Mouse (Mus musculus): ENCODE results near the gene Rhot1. TPM values are rescaled to one million over a fixed set of nuclear protein-coding genes. Genes with fewer than 3 reads are reported as not detected.
"Not testable (repeated sequence)": the region's sequence is repeated elsewhere in the genome, so short reads cannot be mapped to it uniquely, and the experiment has no call there.

Rhot1 gene
- total RNA-seq, 2 experiments from 2014 or later, result 70.0 to 70.1 TPM

DNA sequence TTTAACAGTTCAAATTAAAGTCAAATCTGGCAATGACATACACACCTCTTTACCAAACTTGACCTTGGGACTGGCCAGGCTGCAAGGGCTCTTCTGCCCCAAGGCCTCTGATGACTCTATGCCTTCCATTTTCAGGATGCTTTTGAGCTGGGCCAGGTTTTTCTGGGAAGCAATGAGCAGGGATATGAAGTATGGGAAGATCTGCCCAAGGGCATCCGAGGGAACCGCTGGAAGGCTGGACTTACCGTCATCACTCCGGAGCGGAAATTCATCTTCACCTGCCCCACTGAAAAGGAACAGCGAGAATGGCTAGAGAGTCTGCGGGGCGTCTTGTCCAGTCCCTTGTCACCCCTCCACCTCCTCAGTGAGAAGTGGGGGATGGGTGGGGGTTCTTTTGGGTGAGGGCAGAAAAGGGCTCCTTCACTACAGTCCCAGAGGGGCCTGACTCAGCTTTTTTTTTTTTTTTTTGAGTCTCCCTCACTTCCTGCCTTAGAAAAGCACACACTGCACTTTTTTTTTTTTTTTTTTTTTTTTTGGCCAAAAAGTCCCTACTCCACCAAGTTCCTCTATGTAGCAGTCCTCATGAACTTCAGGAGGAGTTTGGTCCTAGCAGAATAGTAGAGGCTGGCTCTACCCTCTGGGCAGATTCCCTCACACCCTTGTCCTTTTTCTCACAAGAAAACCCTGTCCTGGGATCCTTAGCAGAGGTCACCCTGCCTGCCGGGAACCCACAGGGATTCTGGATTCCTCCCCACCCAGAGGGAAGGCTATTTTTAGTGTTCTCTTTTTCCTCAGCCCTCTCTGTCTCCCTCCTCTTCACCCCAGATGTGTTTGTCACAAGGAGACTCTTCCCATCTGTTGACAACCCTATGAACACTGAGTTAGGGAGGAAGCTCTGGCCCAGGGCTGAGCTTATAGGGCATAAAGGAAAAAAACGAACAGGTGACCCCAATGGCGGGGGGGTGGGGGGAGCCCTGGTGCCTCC, 31.6 kb upstream of the Rhot1 start:
- Histone ChIP-seq H3K4me3 (no peak overlapping the region), H3K27ac (peak overlapping the region; percentile 63; the same call in 1 of the 2 replicates)
- intact Hi-C loops (cut with DNase I), result loop anchor here (2.0 kb wide), 1 partner anchor 22 kb away; the partner anchor contains the start of gene Adap2
- no peak for DNase-seq (ENCODE audit: extremely low spot score in 1 of 2, low spot score in 2 of 2)
- TF ChIP-seq CTCF (IDR thresholded peaks at IDR 0.05), result no peak

DNA sequence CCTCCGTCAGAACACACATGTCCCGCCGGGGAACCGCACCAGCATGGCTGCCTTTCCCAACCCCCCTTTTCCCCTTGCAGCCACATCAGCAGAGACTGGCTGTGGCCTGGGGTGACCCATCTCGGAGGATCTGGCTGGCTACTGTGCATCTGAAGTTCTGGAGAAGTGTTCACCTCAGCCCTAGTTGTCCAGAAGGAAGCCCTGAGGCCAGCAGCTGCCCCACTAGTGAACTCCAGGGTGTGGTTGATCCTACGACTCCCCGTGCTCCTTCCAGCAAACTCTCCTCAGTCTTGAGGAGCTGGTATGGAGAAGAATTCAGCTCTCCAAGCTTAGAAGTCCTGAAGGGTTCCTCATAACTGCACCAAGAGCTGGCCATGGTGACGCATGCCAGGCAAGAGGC, 30.5 kb upstream of the Rhot1 start:
- TF ChIP-seq CTCF (IDR thresholded peaks at IDR 0.05), result no peak

DNA sequence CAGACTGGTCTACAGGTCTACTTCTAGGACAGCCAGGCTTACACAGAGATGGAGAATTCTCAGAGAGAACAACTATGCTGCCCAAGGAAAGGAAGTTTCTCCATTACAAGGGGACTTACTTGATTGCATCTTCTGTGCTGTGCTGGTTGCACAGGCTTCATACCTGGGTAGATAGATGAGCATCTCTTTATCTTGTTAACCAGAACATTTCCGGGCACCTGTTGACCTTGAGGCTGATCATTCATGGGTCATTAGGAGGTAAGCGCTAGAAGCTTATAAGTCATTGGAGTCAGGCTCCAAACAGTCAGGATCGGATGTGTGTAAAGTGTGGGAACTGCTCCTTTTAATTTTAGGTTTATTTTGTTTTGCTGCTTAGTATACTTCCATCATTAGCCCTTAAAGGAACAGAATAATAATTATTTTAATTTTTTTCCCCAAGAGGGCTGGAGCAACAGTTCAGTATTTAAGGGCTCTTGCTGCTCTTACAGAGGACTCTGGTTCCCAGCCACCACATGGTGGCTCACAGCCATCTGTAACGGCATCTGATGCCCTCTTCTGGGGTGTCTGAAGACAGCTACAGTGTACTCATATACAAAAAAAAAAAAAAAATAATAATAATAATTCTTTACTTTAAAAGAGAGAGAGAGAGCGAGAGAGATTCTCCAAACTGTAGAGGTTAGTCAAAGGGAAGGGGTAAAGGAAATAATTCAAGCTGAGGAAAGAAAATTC, 27.6 kb upstream of the Rhot1 start:
- H3K4me3 ChIP-seq, result no peak overlapping the region
- H3K27ac ChIP-seq, result no peak overlapping the region
- no peak; the same call in 1 of the 2 replicates for TF ChIP-seq CTCF (IDR thresholded peaks at IDR 0.05)
- intact Hi-C loops (cut with DNase I), result no loop called here
- no peak for DNase-seq (ENCODE audit: extremely low spot score in 1 of 2, low spot score in 2 of 2)

More for the DNA sequence above, 30.5 kb upstream of the Rhot1 start:
- H3K27ac ChIP-seq, result peak overlapping the region; percentile 63; the same call in 1 of the 2 replicates
- no peak for DNase-seq (ENCODE audit: extremely low spot score in 1 of 2, low spot score in 2 of 2)
- intact Hi-C loops (cut with DNase I), result no loop called here
- H3K4me3 ChIP-seq, result no peak overlapping the region

DNA sequence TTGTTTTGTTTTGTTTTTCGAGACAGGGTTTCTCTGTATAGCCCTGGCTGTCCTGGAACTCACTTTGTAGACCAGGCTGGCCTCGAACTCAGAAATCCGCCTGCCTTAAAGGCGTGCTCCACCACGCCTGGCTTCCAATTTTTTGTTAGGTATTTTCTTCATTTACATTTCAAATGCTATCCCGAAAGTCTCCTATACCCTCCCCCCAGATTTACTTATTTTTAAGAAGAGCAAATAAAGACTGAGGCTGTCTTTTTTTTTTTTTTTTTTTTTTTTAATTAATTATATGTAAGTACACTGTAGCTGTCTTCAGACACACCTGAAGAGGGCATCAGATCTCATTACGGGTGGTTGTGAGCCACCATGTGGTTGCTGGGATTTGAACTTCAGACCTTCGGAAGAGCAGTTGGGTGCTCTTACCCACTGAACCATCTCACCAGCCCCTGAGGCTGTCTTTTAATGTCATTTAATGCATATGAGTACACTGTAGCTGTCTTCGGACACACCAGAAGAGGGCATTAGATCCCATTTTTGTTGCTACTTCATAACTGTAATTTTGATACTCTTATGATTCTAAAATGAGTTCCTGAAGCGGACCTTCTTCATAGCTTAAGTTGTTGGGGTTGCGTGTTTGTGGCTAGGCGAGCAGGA, 25.6 kb upstream of the Rhot1 start:
- intact Hi-C loops (cut with DNase I), result loop anchor here (2.0 kb wide), 1 partner anchor 26 kb away; the partner anchor contains the start of gene Rhot1
- peak overlapping the region; percentile 94 for H3K27ac ChIP-seq
- peak overlapping the region; percentile 93 for H3K4me3 ChIP-seq
- DNase-seq (ENCODE audit: extremely low spot score in 1 of 2, low spot score in 2 of 2), result not testable (repeated sequence)
- TF ChIP-seq CTCF (IDR thresholded peaks at IDR 0.05), result peak; percentile 28

DNA sequence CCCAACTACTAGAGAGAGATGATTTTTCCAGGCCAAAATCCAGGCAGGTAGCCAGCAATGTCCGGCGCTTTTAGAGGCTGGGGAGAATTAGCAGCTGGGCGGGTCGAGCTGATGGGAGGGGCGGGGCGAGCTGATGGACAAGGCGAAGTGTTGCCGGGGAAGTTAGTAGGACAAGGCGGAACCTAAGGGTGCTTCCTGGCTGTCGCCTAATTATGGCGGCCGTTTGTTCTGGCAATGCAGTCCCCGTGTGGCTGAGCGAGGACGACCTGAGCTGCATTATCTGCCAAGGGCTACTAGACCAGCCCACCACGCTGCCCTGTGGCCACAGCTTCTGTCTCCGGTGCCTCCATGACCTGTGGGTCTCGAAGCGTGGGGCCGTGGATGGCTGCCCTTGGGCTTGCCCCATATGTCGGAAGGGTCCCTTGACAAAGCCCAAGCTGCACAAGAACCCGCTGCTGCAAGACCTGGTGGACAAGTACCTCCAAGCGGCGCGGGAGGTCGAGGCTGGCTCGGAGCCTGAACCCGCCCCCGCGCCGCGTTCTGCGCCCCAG, 25.0 kb upstream of the Rhot1 start, which contains the start of gene Rnf135:
TSS of gene Rnf135 (plus strand) at position 147 of the 551 bp plus-strand sequence.
- Histone ChIP-seq H3K4me3 (peak within 1 kb of the TSS; percentile 93), H3K27ac (peak within 1 kb of the TSS; percentile 94)
- DNase-seq (ENCODE audit: extremely low spot score in 1 of 2, low spot score in 2 of 2), result peak; percentile 69 to 79
- intact Hi-C loops (cut with DNase I), result loop anchor here (2.0 kb wide), 1 partner anchor 25 kb away; the partner anchor contains the start of gene Rhot1
- no peak for TF ChIP-seq CTCF (IDR thresholded peaks at IDR 0.05)

DNA sequence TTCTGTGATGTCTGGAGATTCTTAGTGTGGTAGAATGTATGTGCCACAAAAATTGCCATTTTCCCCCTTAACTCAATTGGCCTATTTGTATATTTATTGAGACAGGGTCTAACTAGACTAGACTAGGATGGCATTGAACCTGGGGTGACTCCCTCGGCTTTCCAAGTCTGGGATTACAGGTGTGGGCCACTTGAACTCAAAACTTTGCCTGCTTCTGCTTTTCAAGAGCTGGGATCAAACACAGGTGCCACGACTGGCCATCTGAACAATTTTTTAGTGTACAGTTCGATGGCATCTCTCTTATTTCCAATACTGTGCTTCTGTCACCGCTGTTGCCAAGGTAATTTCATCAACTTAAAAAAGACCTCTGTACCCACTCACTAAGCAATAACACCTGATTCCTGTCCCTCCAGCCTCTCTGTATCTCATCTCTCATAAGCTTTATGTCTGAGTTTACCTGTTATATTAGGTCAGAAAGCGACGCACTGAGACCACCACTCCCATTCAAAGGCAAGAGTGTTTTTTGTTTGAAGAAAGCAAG, 24.2 kb upstream of the Rhot1 start:
- Histone ChIP-seq H3K27ac (peak overlapping the region; percentile 94; the same call in 1 of the 2 replicates), H3K4me3 (peak overlapping the region; percentile 93)
- no peak for TF ChIP-seq CTCF (IDR thresholded peaks at IDR 0.05)
- no peak for DNase-seq (ENCODE audit: extremely low spot score in 1 of 2, low spot score in 2 of 2)
- intact Hi-C loops (cut with DNase I), result no loop called here

DNA sequence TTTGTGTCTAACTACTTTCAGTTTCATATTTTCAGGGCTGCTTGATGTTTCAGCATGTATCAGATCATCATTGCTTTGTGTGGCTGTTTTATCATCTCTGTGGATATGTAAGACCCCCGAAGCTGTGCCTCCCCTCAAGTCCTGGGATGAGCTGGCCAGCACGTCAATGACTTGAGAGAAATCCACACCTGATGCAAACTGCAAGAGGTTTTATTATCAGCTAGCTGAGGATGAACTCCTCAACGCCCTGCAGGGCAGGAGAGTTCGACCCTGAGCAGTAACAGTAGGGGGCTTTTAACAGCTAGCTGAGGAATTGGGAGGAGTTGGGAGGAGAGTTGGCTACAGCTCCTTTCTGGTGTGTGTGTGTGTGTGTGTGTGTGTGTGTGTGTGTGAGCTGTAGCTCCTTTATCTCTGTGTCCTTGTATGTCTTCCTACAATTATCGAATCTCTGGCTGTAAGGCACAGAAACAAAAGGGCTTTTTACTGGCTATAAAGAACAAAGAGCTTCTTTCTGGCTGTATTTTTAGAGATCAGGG, 23.3 kb upstream of the Rhot1 start:
- H3K4me3 ChIP-seq; DNase-seq (ENCODE audit: extremely low spot score in 1 of 2, low spot score in 2 of 2); intact Hi-C loops (cut with DNase I); H3K27ac ChIP-seq: not testable (repeated sequence)

DNA sequence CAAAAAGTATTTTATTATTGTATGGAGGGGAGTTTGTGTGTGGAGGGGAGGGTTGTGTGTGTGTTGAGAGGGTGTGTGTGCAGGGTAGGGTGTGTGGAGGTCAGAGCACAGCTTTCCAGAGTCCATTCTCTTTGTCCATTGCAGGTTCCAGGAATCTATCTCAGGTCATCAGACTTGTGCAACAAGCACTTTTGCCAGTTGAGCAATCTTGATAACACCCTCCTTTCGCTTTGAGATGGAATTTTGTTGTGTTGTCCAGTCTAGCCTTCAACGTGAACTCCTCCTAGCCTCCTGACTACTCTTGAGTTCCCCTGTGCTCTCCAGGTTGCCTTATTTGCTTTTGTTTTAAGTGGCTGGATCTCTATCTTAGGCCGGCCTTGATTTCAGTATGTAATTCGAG, 18.5 kb upstream of the Rhot1 start:
- no peak for TF ChIP-seq CTCF (IDR thresholded peaks at IDR 0.05)
- Histone ChIP-seq H3K27ac (no peak overlapping the region), H3K4me3 (no peak overlapping the region)
- intact Hi-C loops (cut with DNase I), result no loop called here
- DNase-seq (ENCODE audit: extremely low spot score in 1 of 2, low spot score in 2 of 2), result no peak

DNA sequence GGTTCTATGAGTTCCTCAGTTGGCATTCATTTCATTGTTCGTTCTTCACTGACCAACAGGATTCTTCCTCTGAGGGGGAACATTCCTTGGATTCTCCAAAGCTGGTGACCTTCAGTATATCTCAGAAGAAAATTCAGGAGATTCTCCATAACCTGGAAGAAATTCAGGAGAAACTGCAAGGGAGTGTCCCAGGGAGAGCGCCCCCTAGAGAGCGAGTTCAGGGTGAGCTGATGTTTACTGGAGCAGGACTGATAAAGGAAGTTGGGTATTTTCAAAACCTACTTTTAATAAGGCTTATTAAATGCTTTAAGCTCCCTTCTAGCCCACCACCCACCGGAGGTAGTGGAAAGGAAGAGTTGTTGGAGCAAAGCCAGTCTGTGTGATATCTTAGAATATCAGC, 15.0 kb upstream of the Rhot1 start:
- Histone ChIP-seq H3K4me3 (no peak overlapping the region), H3K27ac (no peak overlapping the region)
- no peak for DNase-seq (ENCODE audit: extremely low spot score in 1 of 2, low spot score in 2 of 2)
- TF ChIP-seq CTCF (IDR thresholded peaks at IDR 0.05), result no peak; the same call in 1 of the 2 replicates
- intact Hi-C loops (cut with DNase I), result no loop called here

DNA sequence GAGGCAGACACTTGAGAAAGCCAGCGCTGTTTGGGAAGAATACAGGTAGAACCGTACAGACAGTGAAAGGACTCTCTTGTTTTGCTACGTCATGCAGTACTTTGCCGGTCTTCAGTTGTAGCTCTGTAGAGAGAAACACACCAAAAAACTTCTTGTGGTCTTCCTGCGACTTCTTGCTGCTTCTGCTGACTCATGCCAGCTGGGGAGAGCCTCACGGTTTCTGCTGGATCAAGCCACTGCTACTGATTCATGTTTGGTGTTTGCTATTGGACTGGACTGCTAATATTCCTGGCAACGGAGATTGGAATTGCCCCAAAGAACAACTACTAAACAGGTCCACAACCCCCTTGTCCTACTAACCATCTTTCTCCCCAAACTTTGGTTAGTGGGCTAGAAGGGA, 12.5 kb upstream of the Rhot1 start:
- Histone ChIP-seq H3K27ac (no peak overlapping the region), H3K4me3 (no peak overlapping the region)
- no peak for TF ChIP-seq CTCF (IDR thresholded peaks at IDR 0.05)
- intact Hi-C loops (cut with DNase I), result no loop called here
- no peak for DNase-seq (ENCODE audit: extremely low spot score in 1 of 2, low spot score in 2 of 2)

DNA sequence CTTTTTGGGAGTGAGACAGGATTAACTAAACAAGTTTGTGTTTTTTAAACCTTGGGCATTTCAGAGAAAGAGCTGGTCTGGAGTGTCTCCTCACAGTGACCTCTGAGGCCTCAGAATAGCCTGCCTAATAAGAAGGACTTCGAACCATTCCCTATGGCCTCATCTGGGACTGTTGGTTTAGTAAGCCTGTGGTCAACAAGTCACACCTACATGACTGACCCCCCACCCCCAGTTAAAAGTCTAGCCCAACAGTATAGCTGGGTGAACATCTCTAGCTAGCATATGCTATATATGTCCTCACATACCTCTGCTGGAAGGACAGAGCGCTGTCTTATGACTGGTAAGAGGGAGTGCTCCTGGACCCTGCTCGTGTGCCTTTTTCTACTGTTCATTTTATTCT, 9.5 kb upstream of the Rhot1 start:
- intact Hi-C loops (cut with DNase I), result no loop called here

More for the DNA sequence above, 9.5 kb upstream of the Rhot1 start:
- H3K27ac ChIP-seq, result no peak overlapping the region
- H3K4me3 ChIP-seq, result no peak overlapping the region
- DNase-seq (ENCODE audit: extremely low spot score in 1 of 2, low spot score in 2 of 2), result no peak
- no peak for TF ChIP-seq CTCF (IDR thresholded peaks at IDR 0.05)

Data from left cerebral cortex, adult 2 months (tissue).